Mouse (Mus musculus): ENCODE data around the gene E430018J23Rik.

DNA sequence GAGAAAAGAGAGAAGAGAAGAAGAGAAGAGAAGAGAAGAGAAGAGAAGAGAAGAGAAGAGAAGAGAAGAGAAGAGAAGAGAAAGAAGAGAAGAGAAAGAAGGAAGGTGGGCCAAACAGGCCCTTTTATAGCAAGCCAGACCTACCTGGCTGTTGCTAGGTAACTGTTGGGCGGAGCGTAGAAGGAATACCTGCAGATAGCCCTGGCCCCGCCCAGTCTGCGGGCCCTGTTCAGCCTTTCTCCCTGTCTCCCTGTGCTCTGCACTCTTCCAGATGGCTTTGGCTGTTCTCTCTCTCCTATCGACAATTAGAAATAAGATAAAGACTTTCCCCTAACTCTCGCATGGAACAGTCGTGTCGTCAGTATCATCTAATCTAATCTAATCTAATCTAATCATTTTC is 46.8 kb downstream of the E430018J23Rik start:
- no peak for TF ChIP-seq CTCF (IDR thresholded peaks at IDR 0.05 in 2 of 3, conservative IDR thresholded peaks at IDR 0.05 in 1 of 3; ENCODE audit: control insufficient read depth in 1 of 3, insufficient read depth in 1 of 3, low read depth in 2 of 3, low read length in 3 of 3, poor library complexity in 1 of 3, severe bottlenecking in 1 of 3)
- TF ChIP-seq ZNF384 (IDR thresholded peaks at IDR 0.05; ENCODE audit: low read depth, low read length) = no peak
- TF ChIP-seq NELFE (IDR thresholded peaks at IDR 0.05; ENCODE audit: low read depth, low read length) = no peak
- no peak for TF ChIP-seq ZC3H11A (IDR thresholded peaks at IDR 0.05; ENCODE audit: low read depth, low read length)
- no peak for TF ChIP-seq ELF1 (IDR thresholded peaks at IDR 0.05; ENCODE audit: low read depth, low read length)
- TF ChIP-seq ZMIZ1 (IDR thresholded peaks at IDR 0.05; ENCODE audit: low read depth, low read length) = no peak
- TF ChIP-seq MAX (IDR thresholded peaks at IDR 0.05; ENCODE audit: low read length) = no peak
- no peak for TF ChIP-seq GABPA (IDR thresholded peaks at IDR 0.05; ENCODE audit: low read depth, low read length)
- no peak for TF ChIP-seq SIN3A (IDR thresholded peaks at IDR 0.05; ENCODE audit: low read length)
- no peak for TF ChIP-seq MAFK (IDR thresholded peaks at IDR 0.05; ENCODE audit: borderline replicate concordance, low read depth, low read length)
- TF ChIP-seq TAL1 (IDR thresholded peaks at IDR 0.05; ENCODE audit: low read length) = no peak
- no peak for TF ChIP-seq POLR2A (IDR thresholded peaks at IDR 0.05; ENCODE audit: control insufficient read depth in 1 of 2, insufficient read depth in 1 of 2, low read depth in 1 of 2, low read length in 2 of 2, poor library complexity in 1 of 2)
- no peak for TF ChIP-seq USF2 (IDR thresholded peaks at IDR 0.05; ENCODE audit: borderline replicate concordance in 1 of 2, insufficient read depth in 1 of 2, low read depth in 1 of 2, low read length in 2 of 2)
